16 mouse cellular contexts compared by ENCODE assay signal in the genomic region with DNA sequence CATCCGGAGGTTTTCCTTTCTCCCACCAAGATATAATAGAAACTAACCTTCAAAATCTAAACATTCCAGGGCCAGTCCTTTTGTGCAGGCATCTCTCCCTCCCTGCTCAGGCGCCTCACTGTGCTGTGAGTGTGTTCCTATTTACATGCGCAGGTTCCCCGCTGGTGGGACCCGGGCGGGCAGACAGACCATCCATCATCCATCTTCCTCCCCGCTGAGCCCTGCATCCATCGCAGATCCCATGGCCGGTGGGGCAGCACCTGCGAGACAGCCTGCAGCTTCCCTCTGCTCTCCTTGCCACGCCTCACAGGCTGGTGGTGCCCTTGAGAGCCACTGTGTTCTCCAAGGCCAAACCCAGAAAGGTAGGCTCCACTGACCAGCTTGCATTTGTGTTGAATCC. TPM values are rescaled to one million over a fixed set of nuclear protein-coding genes. Genes with fewer than 3 reads are reported as not detected.
DNase-seq lines count a peak whose midpoint lies in the region; ATAC-seq lines count a peak whose summit lies in the region.
"Had no signal": no experiment of that assay in that cellular context is flagged by ENCODE, and none has a peak within 500 bp of the region (broad histone marks: within the 10 kb centered on the region; RNA-seq: fewer than 3 reads in every experiment).

Gene Gm10295, minus strand, starts transcription at position 122 of the 400 bp plus-strand sequence.

- no peak within 1 kb of the TSS for H3K27ac ChIP-seq in forebrain, embryonic 11.5 days (ENCODE audit: low read depth, low read length)
- no peak within 1 kb of the TSS for H3K27ac ChIP-seq in forebrain, embryonic 14.5 days (ENCODE audit: low read depth, low read length)
- H3K27ac ChIP-seq in hindbrain, embryonic 10.5 days: peak within 1 kb of the TSS; percentile 64
- H3K27ac ChIP-seq in midbrain, embryonic 15.5 days: no peak within 1 kb of the TSS

- no peaks in the 10 kb centered on the region for H3K36me3 ChIP-seq in forebrain, embryonic 11.5 days (ENCODE audit: control insufficient read depth, insufficient read depth, low read length)
- no peaks in the 10 kb centered on the region for H3K36me3 ChIP-seq in forebrain, embryonic 14.5 days (ENCODE audit: control insufficient read depth, insufficient read depth, low read length)
- no peaks in the 10 kb centered on the region for H3K36me3 ChIP-seq in hindbrain, embryonic 10.5 days
- no peaks in the 10 kb centered on the region for H3K36me3 ChIP-seq in midbrain, embryonic 15.5 days (replicated peaks)

- intact Hi-C loops in left cerebral cortex, postnatal 36 days (cut with DNase I): no loop called here

- no peak within 1 kb of the TSS for H3K4me3 ChIP-seq in forebrain, embryonic 11.5 days (ENCODE audit: low read depth, low read length)
- H3K4me3 ChIP-seq in forebrain, embryonic 14.5 days (ENCODE audit: low read depth, low read length): no peak within 1 kb of the TSS
- peak within 1 kb of the TSS; percentile 16 for H3K4me3 ChIP-seq in hindbrain, embryonic 10.5 days
- H3K4me3 ChIP-seq in midbrain, embryonic 15.5 days: no peak within 1 kb of the TSS

- no peaks in the 10 kb centered on the region for H3K9me3 ChIP-seq in forebrain, embryonic 11.5 days (ENCODE audit: control insufficient read depth, low read length)
- H3K9me3 ChIP-seq in forebrain, embryonic 14.5 days (replicated peaks; ENCODE audit: control insufficient read depth, low read length): no peaks in the 10 kb centered on the region
- H3K9me3 ChIP-seq in hindbrain, embryonic 10.5 days: no peaks in the 10 kb centered on the region
- H3K9me3 ChIP-seq in midbrain, embryonic 15.5 days: no peaks in the 10 kb centered on the region

- H3K4me2 ChIP-seq in forebrain, embryonic 11.5 days (ENCODE audit: low read depth, low read length, severe bottlenecking): no peak within 1 kb of the TSS; the same call in 1 of the 2 replicates
- H3K4me2 ChIP-seq in forebrain, embryonic 14.5 days (ENCODE audit: low read length): no peak within 1 kb of the TSS
- H3K4me2 ChIP-seq in midbrain, embryonic 15.5 days: peak within 1 kb of the TSS; percentile 30

- no peak within 1 kb of the TSS for H3K9ac ChIP-seq in forebrain, embryonic 11.5 days (ENCODE audit: low read length)
- no peak within 1 kb of the TSS for H3K9ac ChIP-seq in forebrain, embryonic 14.5 days (ENCODE audit: low read length)
- H3K9ac ChIP-seq in midbrain, embryonic 15.5 days: no peak within 1 kb of the TSS; the same call in 1 of the 2 replicates

- ATAC-seq in forebrain, embryonic 11.5 days (replicated peaks; ENCODE audit: low FRiP score): no peak
- ATAC-seq in forebrain, embryonic 14.5 days: no peak
- no peak for ATAC-seq in midbrain, embryonic 15.5 days (replicated peaks)
- ATAC-seq: lung, postnatal 0 days; Patski had no signal

- H3K27me3 ChIP-seq in forebrain, embryonic 11.5 days (ENCODE audit: control insufficient read depth, insufficient read depth, low read length): no peaks in the 10 kb centered on the region
- H3K27me3 ChIP-seq in forebrain, embryonic 14.5 days (replicated peaks; ENCODE audit: control insufficient read depth, insufficient read depth, low read length): no peaks in the 10 kb centered on the region
- H3K27me3 ChIP-seq in hindbrain, embryonic 10.5 days (ENCODE audit: insufficient read depth, poor library complexity, severe bottlenecking): peaks cover 8% of the 10 kb centered on the region; the same call in 1 of the 2 replicates
- H3K27me3 ChIP-seq in midbrain, embryonic 15.5 days (replicated peaks): no peaks in the 10 kb centered on the region

- WGBS in forebrain, embryonic 11.5 days: 14% methylated on average over 11 of the region's 11 CpGs
- 17% methylated on average over 11 of the region's 11 CpGs for WGBS in forebrain, embryonic 14.5 days
- 10% methylated on average over 11 of the region's 11 CpGs for WGBS in hindbrain, embryonic 10.5 days
- 20% methylated on average over 11 of the region's 11 CpGs for WGBS in midbrain, embryonic 15.5 days

- peaks cover 2% of the 10 kb centered on the region; the same call in 1 of the 2 replicates for H3K4me1 ChIP-seq in forebrain, embryonic 11.5 days (replicated peaks; ENCODE audit: control insufficient read depth, insufficient read depth, low read length)
- H3K4me1 ChIP-seq in forebrain, embryonic 14.5 days (ENCODE audit: control insufficient read depth, insufficient read depth, low read length): 0 out of 2 replicates have a peak, but pooled peaks cover 3% of the 10 kb centered on the region
- H3K4me1 ChIP-seq in hindbrain, embryonic 10.5 days (replicated peaks): peaks cover 17% of the 10 kb centered on the region
- H3K4me1 ChIP-seq in midbrain, embryonic 15.5 days: no peaks in the 10 kb centered on the region; the same call in 1 of the 2 replicates

- DNase-seq in forebrain, embryonic 11.5 days (ENCODE audit: low spot score): peak; percentile 48
- no peak for DNase-seq in forebrain, embryonic 14.5 days (ENCODE audit: low spot score)
- DNase-seq in ES-CJ7 (ENCODE audit: low read depth, low spot score): peak; percentile 80
- DNase-seq in hindbrain, embryonic 10.5 days (ENCODE audit: low spot score): peak; percentile 41
- DNase-seq in gastrocnemius, postnatal 4 days (ENCODE audit: low spot score in 2 of 2): no peak
- DNase-seq in lung, postnatal 10 days: no peak
- no peak for DNase-seq in left cerebral cortex, postnatal 36 days (ENCODE audit: low spot score in 2 of 2)
- DNase-seq: B cell, adult 2 months; kidney, postnatal 14 days had no signal

RNA-seq across cellular contexts. Expression of gene Gm10295, which starts in this region (rescaled TPM):
- polyA plus RNA-seq in forebrain, embryonic 11.5 days (2014; fragmentation: Nextera tagmentation; extraction: Ambion mirVana): not detected in 2 replicates
- not detected in 2 replicates for polyA plus RNA-seq in forebrain, embryonic 14.5 days (2014; fragmentation: Nextera tagmentation; extraction: Ambion mirVana)
- 0.05 TPM in 1 of 2 replicates, not detected in the other for polyA plus RNA-seq in hindbrain, embryonic 10.5 days (2016; fragmentation: Nextera tagmentation; extraction: Ambion mirVana)
- polyA plus RNA-seq in midbrain, embryonic 15.5 days (2015; fragmentation: Nextera tagmentation; extraction: Ambion mirVana): not detected in 2 replicates
- total RNA-seq in gastrocnemius, postnatal 4 days (2021): not detected
- not detected for total RNA-seq in left cerebral cortex, postnatal 36 days (2021)
- total RNA-seq: neutrophil, adult 5-6 weeks had no signal
- polyA plus RNA-seq: embryonic facial prominence, embryonic 11.5 days; heart, postnatal 0 days; limb, embryonic 11.5 days; lung, postnatal 0 days; Patski had no signal

Comparison
In these comparisons a context has a peak if more than half of its experiments do, and no peak if none do; other contexts are left out.
1. Peak in DNase-seq in forebrain, embryonic 11.5 days; RNA of the gene not detected or under 1 TPM.
2. Peak in DNase-seq, H3K4me3 ChIP-seq and H3K27ac ChIP-seq in hindbrain, embryonic 10.5 days; RNA of the gene not detected or under 1 TPM.